Mouse (Mus musculus) kidney, adult 18-20 months (tissue): ENCODE results near the gene Cdc42ep2.
A peak's percentile ranks its signal among the peaks of the same experiment; 100 is the strongest.
"Not testable (repeated sequence)": the region's sequence is repeated elsewhere in the genome, so short reads cannot be mapped to it uniquely, and the experiment has no call there.

Experiments used
- DNase-seq: peaks from one replicate; pipeline ENCODE4 v3.0.0; 2021

Cdc42ep2 gene

DNA sequence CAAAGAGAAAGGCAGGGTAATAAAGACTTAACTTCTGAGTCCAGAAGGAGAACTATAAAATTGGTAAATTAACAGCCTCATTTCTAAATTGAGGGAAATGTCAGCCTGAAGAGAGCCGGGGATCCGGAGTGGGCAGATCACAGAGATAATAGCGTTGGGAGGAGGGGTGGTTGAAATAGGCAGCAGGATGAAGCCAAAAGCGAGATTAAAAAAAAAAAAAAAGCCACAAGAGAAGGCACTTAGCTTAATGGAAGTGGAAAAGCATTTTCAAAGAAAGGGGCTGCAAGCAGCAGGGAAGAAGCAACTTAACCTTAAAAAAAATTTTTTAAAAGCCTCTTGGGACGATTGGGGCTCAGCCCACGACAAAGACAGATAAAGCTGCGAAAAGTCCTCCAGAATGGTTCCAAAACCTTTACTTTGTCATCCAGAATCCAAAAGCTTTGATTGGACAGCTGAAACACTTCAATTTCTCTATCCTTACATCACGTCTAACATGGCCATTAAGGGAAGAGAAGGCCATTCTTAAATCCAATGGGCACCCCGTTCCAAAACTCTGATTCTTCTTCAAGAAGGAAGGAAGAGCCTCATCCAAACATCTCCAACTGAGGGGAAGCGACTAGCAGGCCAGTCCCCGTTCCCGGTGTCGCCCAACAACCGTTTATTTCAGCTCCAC, 13.1 kb downstream of the Cdc42ep2 start:
- DNase-seq: no peak

DNA sequence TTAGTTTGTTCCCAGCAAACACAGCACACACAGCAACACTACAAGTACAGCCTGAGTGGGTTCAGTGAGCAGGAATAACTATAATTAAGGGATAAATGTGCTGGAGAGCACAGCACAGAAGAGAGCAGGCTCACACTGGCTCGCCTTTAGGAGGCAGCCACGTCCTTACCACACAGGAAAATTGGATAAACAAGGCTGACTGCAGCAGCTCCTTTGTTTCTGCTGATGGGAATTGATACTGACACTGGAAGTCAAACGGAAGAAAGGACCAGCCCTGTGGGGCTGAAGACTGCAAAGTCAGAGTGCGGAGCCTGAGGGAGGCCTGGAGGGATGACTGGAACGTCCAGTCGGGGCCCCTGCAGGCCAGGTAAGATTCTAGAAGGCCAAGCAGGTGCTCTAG, 14.4 kb downstream of the Cdc42ep2 start:
- DNase-seq: no peak

- no peak for DNase-seq
These were observed 17.3 kb downstream of the Cdc42ep2 start for GRCm38 (mm10) chr19:5907275-5907674.

GRCm38 (mm10) chr19:5894002-5894678, 30.5 kb downstream of the Cdc42ep2 start, which contains the start of gene Tigd3:
Gene Tigd3, minus strand, starts transcription at chr19:5894149.
- peak; percentile 93 for DNase-seq

GRCm38 (mm10) chr19:5893282-5894001, 31.2 kb downstream of the Cdc42ep2 start:
- no peak for DNase-seq

- DNase-seq: no peak
These were observed 31.9 kb downstream of the Cdc42ep2 start for GRCm38 (mm10) chr19:5892735-5893134.

GRCm38 (mm10) chr19:5892262-5892661, 32.4 kb downstream of the Cdc42ep2 start:
- DNase-seq: no peak

GRCm38 (mm10) chr19:5891521-5892258, 32.9 kb downstream of the Cdc42ep2 start:
- no peak for DNase-seq

DNA sequence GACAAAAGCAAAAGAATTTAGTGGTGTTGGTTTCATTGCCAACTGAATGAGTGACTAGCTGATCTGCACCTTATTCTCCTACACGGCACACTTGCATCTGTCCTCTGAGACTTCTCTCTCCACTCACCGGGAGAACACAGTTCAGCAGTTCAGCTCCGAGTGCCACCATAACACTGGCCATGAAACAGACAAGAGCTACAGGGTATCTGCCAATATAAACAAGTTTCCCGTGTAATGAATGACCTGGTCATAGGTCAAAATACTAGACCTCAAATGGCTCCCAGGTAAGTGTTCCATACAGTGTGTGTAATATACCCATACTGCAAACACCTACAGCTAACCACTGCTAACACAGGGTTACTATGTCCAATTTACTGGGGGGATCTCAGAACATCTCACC, 35.4 kb downstream of the Cdc42ep2 start:
- DNase-seq: no peak

- no peak for DNase-seq
These were observed 37.3 kb downstream of the Cdc42ep2 start for GRCm38 (mm10) chr19:5887234-5887815.

GRCm38 (mm10) chr19:5885838-5886237, 38.8 kb downstream of the Cdc42ep2 start:
- DNase-seq: no peak

GRCm38 (mm10) chr19:5883935-5884334, 40.7 kb downstream of the Cdc42ep2 start:
- DNase-seq: no peak

- DNase-seq: not testable (repeated sequence)
These were observed 42.5 kb downstream of the Cdc42ep2 start for GRCm38 (mm10) chr19:5882079-5882478.

- peak; percentile 50 for DNase-seq
These were observed 43.5 kb downstream of the Cdc42ep2 start for GRCm38 (mm10) chr19:5881155-5881554.

DNA sequence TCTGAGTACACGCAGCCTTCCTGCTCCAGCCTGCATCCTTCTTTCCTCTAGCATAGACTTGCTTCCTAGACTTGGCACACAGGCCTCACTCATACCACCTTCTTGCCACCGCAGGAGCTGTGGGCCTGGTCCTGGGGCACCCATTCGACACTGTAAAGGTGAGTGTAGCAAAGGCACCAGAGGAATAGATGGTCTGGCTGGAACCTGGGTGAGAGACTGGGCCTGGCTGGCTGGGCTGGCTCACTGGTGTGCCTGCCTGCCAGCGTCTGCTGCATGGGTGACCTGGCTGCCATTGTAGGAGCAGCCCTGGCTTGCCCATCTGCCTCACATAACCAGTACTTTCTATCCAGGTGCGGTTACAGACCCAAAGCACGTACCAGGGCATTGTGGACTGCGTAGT, 44.9 kb downstream of the Cdc42ep2 start:
- DNase-seq: no peak

DNA sequence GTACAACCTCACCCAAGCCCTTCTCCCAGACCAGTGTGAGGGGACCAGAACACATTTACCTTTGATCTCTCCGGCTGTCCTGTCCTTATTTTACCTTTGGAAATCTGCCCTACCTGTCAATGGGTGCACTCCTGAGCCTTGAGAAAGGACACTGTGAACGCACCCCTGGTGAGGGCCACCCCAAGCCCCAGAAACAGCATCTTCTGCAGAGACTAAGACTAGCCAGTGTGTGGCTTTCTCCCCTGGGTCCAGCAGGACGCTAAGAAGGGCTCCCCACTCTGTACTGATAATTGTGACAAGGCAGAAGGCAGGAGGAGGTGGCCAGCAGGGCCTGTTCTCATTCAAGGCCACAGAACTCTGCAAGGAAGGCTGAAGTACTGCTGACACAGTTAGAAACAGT, 45.7 kb downstream of the Cdc42ep2 start:
- peak; percentile 47 for DNase-seq

DNA sequence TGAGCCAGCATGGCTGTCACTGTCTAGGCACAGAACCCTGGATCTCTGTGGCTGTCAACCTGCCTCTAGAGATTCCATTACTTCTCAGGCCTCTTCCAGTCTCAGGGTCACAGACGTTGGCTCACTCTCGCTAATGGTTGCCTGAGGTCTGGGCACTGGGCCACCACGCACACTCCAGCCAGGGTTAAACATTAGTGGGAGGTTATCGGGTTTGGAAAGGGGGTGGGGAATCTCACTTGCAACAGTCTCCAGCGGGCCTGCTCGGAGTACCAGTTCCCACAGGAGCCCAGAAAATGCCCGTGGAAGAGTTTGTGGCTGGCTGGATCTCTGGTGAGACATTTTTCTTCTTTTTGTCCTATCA, 46.3 kb downstream of the Cdc42ep2 start:
- DNase-seq: peak; percentile 90

DNA sequence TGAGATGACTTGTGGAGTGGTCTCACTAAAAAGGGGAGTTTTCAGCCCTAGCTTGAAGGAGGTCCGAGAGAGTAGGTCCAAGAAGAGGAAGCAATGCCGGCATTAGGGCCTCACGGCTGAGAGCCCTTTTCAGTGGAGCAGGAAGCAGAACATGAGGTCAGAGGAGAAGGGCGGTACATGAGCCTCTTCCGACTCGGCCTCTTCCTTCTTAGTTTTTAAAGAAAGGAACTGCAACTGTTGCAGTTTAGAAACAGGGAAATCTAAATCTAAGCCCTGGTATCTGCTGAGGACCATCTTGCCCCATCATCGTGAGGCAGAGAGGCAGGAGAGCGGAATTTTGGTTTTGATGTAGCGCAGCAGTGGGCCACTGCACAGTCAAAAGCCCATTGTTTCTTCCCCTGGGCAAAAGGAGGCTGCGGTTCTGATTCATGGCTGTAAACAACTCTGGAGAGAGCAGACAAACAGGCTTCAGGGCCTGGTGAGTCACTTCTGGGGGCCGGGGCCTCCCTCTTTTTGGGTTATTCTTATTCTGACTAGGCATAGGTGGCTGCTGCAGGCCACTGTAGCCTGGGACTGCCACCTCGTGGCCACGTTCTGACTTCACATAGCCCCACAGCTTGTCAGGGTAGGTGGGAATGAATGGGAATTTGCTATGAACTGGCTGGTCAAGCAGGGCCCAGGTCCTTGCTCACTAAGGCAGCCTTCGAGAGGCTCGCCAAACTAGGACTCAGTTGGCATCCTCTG, 46.8 kb downstream of the Cdc42ep2 start, which contains the start of gene Slc25a45:
Gene Slc25a45 (plus strand): TSS at position 191 of the 744 bp plus-strand sequence.
- DNase-seq: peak; percentile 85

DNA sequence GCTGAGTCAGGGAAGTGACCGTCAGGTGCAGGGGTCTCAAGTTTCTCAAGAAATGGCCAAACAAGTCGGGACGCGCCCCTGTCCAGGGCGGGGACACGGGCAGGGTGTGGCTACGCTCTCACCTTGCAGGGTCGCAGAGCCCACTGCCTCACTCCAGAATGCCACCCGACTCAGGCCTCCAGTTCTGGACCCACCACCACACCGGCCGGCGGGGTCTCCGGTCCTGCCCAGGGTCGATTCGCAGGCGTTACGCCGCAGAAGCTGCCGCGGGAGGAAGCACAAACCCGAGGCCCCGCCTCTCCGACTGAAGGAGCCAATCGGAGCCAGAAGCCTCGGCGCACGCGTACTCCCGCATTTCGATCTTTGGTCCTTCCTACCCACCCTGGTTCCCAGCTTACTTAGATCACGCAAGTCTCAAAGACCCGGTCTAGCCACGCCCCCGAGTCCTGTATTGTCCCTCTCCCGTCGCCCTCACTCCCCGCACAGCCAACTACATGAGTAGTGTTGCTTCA, 49.6 kb downstream of the Cdc42ep2 start, which contains the start of gene Frmd8:
Gene Frmd8 (minus strand): TSS at position 306 of the 512 bp plus-strand sequence.
- DNase-seq: peak; percentile 94

GRCm38 (mm10) chr19:5874391-5874968, 50.1 kb downstream of the Cdc42ep2 start:
- DNase-seq: no peak

DNA sequence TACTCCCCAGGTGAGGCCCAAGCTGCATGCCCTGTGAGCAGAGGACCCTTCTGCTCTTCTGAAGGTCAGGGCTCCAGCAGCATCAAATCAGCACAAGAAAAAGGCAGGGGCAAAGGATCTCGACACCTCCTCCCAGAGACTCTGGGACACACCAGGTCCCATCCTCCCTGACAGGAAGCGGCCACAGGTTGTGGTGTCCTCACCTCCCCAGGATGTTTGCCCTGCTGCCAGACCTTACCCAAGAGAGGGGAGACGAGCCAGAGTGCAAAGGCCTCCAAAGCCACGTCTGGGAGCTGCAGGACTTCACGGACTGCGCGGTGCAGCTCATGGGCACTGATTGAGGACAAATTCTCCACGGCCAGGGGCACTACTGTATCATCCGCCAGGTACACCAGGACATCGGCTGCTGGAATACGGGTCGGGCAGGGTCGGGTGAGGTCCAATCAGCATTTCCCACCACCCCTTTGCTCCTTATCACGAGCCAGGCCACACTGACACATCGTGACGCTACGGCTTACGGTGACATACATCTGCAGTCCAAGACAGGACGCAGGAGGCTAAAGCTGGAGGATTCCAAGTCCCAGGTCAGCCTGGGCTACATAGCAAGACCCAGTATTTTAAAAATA, 51.6 kb downstream of the Cdc42ep2 start:
- DNase-seq: no peak
